Mouse (Mus musculus): ENCODE measurements around the gene Elovl7.

- TF ChIP-seq CHD2 (IDR thresholded peaks at IDR 0.05; ENCODE audit: low read depth, low read length) (no peak), ZC3H11A (IDR thresholded peaks at IDR 0.05; ENCODE audit: borderline replicate concordance, low read depth, low read length) (no peak)
Observed at GRCm38 (mm10) chr13:108263042-108263441, 48.8 kb downstream of the Elovl7 start.
